Mouse (Mus musculus) layer of hippocampus, postnatal 14 days (tissue): ENCODE results near the gene Rab34. TPM values are rescaled to one million over a fixed set of nuclear protein-coding genes. Genes with fewer than 3 reads are reported as not detected.

Experiments
- DNase-seq, 2 experiments: peaks; one replicate each; pipeline ENCODE4 v3.0.0; 2021 to 2022; ENCODE audit warnings: low spot score in 2 of 2, mixed read lengths in 1 of 2
- microRNA-seq, 2 experiments: library from miRNA; unstranded; fragments of <30 nt; microRNA quantifications; one replicate each; pipeline ENCODE4 v1.2.0; 2021
- total RNA-seq, 2 experiments: library from RNA; stranded (reverse); gene quantifications; 2 replicates each; pipeline ENCODE4 v1.2.3; 2021

Gene Rab34
- total RNA-seq, 2 experiments from 2014 or later: 34.1 to 40.0 TPM

DNA sequence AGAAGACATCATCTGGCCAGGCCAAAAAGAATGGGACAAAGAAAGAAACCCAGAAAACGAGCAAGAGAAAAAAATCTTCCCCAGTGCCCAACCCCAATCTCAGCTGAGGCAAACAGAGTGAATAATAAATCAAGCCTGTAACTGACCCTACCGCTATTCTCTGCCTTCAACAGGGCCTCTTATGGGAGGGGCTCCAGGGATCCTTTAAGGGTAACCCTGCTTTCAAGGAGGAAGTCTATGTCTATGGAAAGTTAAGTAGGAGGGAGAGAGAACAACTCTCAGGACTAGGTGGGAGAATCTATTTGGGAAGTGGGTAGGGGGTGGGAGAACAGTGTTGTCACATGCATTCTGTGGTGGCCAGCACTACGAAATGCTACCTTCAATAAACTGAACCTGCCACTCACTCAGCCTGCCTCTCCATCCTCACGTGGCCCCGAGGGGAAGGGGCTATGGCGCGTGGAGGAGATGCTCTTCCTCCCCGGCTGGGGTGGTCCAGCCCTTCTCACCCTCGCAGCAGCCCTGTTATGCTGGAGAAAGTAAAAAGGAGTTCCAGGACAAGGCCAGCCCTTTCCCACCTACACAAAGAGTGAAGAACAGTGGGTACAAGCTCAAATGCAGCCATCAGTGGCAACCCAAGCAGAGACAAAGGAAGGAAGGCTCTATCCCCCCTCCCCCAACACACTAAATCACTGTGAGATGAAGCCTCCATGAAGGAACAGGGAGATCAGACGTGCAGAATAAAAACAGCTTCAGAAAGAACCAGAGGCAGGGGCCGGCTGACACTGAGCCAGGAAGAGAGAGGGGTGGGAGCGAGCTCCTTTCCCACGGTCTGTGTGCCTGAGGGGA lies 17.4 kb downstream of the Rab34 start:
- no peak for DNase-seq

DNA sequence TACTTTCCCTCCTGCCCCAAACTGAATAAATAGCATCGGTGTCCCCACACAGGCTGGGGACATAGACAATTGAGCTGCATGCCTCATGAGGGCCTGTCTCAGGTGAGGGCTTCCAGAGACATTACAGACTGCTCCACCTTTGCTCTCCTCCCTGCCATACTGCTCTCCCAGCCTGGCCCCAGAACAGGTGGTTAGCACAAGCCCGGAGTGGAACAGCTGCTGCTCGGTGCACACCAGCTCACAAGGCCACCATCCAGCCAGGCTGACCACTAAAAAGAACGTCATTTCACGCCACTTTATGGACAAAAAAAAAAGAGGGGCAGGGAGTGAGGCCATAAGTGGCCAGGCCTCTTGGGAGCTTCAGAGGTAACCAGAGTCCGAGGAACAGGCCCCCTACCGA lies 19.0 kb downstream of the Rab34 start:
- no peak for DNase-seq

DNA sequence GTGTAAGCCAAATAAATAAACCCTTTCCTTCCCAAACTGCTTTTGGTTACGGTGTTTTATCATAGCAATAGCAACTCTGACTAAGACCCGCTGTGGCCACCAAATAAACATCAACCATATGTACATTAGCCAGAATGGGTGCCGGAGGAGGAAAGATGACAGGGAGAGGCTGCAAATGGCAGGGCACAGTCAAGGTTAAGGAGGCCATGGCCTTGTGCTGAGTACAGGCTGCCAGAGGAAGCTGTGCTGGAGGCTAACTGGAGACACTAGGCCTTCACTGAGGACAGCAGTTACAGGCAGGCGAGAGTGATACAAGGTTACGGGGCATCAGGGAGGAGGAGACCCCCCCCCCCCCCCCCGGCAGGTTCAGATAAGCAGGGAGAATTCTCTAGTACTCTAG lies 21.7 kb downstream of the Rab34 start:
- DNase-seq: no peak

DNA sequence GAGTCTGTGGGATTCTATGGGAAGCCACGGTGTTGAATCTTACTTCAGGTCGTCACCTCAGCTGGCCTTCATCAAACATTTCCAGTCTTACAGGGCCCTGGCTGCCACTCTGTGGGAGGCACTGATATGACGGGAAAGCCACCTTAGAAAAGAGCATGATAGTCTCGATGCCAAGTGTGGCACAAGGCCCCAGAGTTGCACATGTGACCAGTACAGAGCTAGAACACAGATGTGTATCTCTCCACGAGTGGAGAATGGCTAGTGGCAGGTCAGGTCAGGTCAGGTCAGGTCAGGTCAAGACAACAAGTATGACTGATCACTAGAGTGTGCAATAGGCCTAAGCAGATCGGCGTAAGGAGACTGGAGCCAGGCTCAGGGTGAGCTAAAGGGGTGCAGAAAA lies 22.4 kb downstream of the Rab34 start:
- DNase-seq: no peak

DNA sequence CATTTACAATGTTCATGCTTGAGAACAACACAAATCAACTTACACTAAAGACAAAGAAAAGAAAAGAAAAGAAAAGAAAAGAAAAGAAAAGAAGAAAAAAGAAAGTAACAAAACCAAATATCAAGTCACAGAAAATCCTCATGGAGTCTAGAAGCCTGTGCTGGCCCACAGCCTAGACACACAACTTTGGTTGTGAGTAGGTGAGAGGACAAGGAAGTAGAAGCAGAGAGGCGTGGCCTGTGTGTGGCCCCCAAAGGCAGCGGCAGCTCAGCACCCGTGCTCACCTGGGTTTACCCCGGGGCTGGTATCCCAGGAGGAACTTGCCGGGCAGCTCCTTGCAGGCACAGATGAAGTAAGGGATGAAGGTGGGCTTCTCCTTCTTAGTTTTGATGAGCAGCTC lies 23.3 kb downstream of the Rab34 start:
- DNase-seq: no peak

GRCm38 (mm10) chr11:78213086-78213817 lies 25.0 kb downstream of the Rab34 start:
- no peak for DNase-seq

DNA sequence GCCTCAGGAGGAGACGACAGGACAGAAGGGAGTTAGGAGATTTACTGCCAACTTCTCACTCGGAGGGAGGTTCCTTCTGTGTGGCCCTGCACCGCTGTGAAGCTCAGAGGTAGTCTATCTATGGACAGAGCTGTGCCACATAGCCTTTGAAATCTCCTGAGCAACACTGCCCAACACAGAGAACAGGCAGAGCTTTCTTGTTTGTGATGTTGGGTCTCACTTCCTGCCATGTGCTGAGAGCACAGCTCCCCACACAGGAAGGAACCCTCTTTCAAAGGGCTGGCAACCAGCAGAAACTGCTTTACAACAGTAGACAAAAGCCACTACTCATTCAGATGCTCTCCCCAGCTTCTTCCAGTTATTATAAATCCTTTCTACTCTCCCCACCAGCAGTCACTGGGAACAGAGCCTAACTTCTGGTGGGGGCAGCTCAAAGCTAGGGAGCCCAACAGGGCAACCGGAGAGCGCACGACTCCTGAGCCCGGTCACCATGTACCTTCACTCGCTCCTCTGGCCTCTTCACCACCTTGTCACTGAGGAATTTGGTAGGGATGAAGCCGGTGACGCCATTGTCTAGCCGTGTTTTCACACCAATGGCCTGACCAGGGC lies 27.6 kb downstream of the Rab34 start:
- peak in 1 of 2 experiments; percentile 54 for DNase-seq

DNA sequence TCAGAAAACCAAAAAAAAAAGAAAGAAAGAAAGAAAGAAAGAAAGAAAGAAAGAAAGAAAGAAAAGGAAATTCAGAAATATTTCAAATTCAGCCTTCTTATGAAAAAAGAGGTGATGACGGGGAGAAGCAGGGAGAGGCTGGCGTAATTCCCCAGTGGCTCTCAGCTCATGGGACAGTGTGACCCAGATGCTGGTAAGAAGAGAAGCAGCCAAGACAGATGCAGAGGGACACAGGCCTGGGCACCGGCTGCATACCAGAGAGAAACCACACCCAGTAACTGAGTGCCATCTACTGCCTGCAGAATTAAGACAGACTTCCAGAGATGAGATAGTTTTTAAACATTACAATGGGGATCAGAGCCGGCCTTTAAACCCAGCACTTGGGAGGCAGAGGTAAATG lies 35.4 kb downstream of the Rab34 start:
- no peak for DNase-seq

- DNase-seq: no peak
Observed at GRCm38 (mm10) chr11:78231518-78231917, 43.3 kb downstream of the Rab34 start.

GRCm38 (mm10) chr11:78240193-78240857 lies 52.1 kb downstream of the Rab34 start:
- DNase-seq: peak; percentile 45 to 79

Small RNAs within 50 kb of the gene (microRNA-seq; reads per million reads assigned to microRNA genes)
- 2.3 to 2.9 reads per million in 2 experiments for gene Mir7653

Other genes with a start within 250 kb of the Rab34 start
- 10 to 100 TPM; 43.9 to 52.6 TPM for gene Phf12, start 205.7 kb upstream of the Rab34 start, total RNA-seq
- 10 to 100 TPM; 11.2 to 11.3 TPM for gene Dhrs13, start 156.2 kb upstream of the Rab34 start, total RNA-seq
- gene Flot2, start 150.5 kb upstream of the Rab34 start, total RNA-seq: 100 to 1,000 TPM; 109 to 122 TPM
- 10 to 100 TPM; 19.7 to 20.8 TPM for gene Eral1, start 108.0 kb upstream of the Rab34 start, total RNA-seq
- gene Fam222b, start 93.8 kb upstream of the Rab34 start, total RNA-seq: 10 to 100 TPM; 26.7 to 30.7 TPM
- gene Traf4, start 22.8 kb upstream of the Rab34 start, total RNA-seq: 10 to 100 TPM; 33.8 to 34.9 TPM
- 1 to 10 TPM; 4.2 to 4.7 TPM for gene Nek8, start 11.8 kb upstream of the Rab34 start, total RNA-seq
- 10 to 100 TPM; 33.0 to 37.0 TPM for gene Tlcd1, start 11.7 kb upstream of the Rab34 start, total RNA-seq
- 100 to 1,000 TPM; 674 to 733 TPM for gene Rpl23a, start 4.8 kb upstream of the Rab34 start, total RNA-seq
- 1 to 10 TPM; 6.7 to 6.9 TPM for gene Proca1, start 5.0 kb downstream of the Rab34 start, total RNA-seq
- 10 to 100 TPM; 64.4 to 66.4 TPM for gene Sdf2, start 57.3 kb downstream of the Rab34 start, total RNA-seq
- 100 to 1,000 TPM; 102 to 112 TPM for gene Supt6, start 57.6 kb downstream of the Rab34 start, total RNA-seq
- gene 2610507B11Rik, start 73.3 kb downstream of the Rab34 start, total RNA-seq: 100 to 1,000 TPM; 210 TPM
- gene BC030499, start 102.4 kb downstream of the Rab34 start, total RNA-seq: 1 to 10 TPM; 1.4 to 2.6 TPM
- gene Spag5, start 113.1 kb downstream of the Rab34 start, total RNA-seq: 1 to 10 TPM; 5.0 to 6.6 TPM
- gene Aldoc, start 134.5 kb downstream of the Rab34 start, total RNA-seq: 100 to 1,000 TPM; 663 to 756 TPM
- gene Pigs, start 140.0 kb downstream of the Rab34 start, total RNA-seq: 10 to 100 TPM; 70.8 to 76.7 TPM
- 10 to 100 TPM; 27.6 to 32.2 TPM for gene Unc119, start 155.1 kb downstream of the Rab34 start, total RNA-seq
- not detected for gene Foxn1, start 198.1 kb downstream of the Rab34 start, total RNA-seq
- gene Slc13a2, start 233.8 kb downstream of the Rab34 start, total RNA-seq: not detected